ENCODE assay signal across 9 mouse cellular contexts in genomic region chr8:106336031-106336430, GRCm38 (mm10). TPM values are rescaled to one million over a fixed set of nuclear protein-coding genes. Genes with fewer than 3 reads are reported as not detected.
DNase-seq lines count a peak whose midpoint lies in the region; ATAC-seq and TF ChIP-seq lines count a peak whose summit lies in the region.
"Had no signal": no experiment of that assay in that cellular context is flagged by ENCODE, and none has a peak within 500 bp of the region (broad histone marks: within the 10 kb centered on the region; RNA-seq: fewer than 3 reads in every experiment).

No protein-coding gene starts in this region.

- H3K27ac ChIP-seq in heart, embryonic 15.5 days, result no peak overlapping the region
- H3K27ac ChIP-seq in forebrain, embryonic 10.5 days, result peak overlapping the region; percentile 51; the same call in 1 of the 2 replicates
- no peak overlapping the region for H3K27ac ChIP-seq in intestine, embryonic 15.5 days
- H3K27ac ChIP-seq in olfactory bulb, adult 2 months (ENCODE audit: insufficient read depth, low read depth, low read length), result no peak overlapping the region

- TF ChIP-seq POLR2A in olfactory bulb, adult 2 months (IDR thresholded peaks at IDR 0.05; ENCODE audit: insufficient read depth, low read depth, low read length), result no peak

- H3K4me3 ChIP-seq in heart, embryonic 15.5 days, result no peak overlapping the region
- H3K4me3 ChIP-seq in forebrain, embryonic 10.5 days, result peak overlapping the region; percentile 64
- peak overlapping the region; percentile 42 for H3K4me3 ChIP-seq in intestine, embryonic 15.5 days (replicated peaks)
- H3K4me3 ChIP-seq in olfactory bulb, adult 2 months (ENCODE audit: insufficient read depth, low read depth, low read length), result peak overlapping the region; percentile 74

- no peak for DNase-seq in heart, adult 18-20 months
- DNase-seq in forebrain, embryonic 10.5 days (ENCODE audit: extremely low spot score, low spot score), result no peak
- DNase-seq in layer of hippocampus, postnatal 10 days (ENCODE audit: low spot score in 2 of 2), result no peak
- DNase-seq in ovary, postnatal 10 days (ENCODE audit: low spot score), result no peak
- DNase-seq in frontal cortex, adult 2 months (ENCODE audit: extremely low spot score in 1 of 2, low spot score in 1 of 2), result no peak
- DNase-seq: lung, adult 18-20 months had no signal

- ATAC-seq in heart, embryonic 15.5 days (replicated peaks; ENCODE audit: insufficient number of reproducible peaks, insufficient read depth, low FRiP score, low read depth), result no peak
- ATAC-seq in intestine, embryonic 15.5 days, result no peak

- H3K36me3 ChIP-seq in heart, embryonic 15.5 days, result no peaks in the 10 kb centered on the region
- H3K36me3 ChIP-seq in forebrain, embryonic 10.5 days (replicated peaks), result no peaks in the 10 kb centered on the region
- no peaks in the 10 kb centered on the region for H3K36me3 ChIP-seq in intestine, embryonic 15.5 days

- H3K9me3 ChIP-seq in heart, embryonic 15.5 days (replicated peaks), result no peaks in the 10 kb centered on the region
- H3K9me3 ChIP-seq in forebrain, embryonic 10.5 days, result no peaks in the 10 kb centered on the region
- H3K9me3 ChIP-seq in intestine, embryonic 15.5 days, result no peaks in the 10 kb centered on the region

- peaks cover 38% of the 10 kb centered on the region for H3K27me3 ChIP-seq in heart, embryonic 15.5 days
- peaks cover 32% of the 10 kb centered on the region for H3K27me3 ChIP-seq in forebrain, embryonic 10.5 days (ENCODE audit: poor library complexity, severe bottlenecking)
- H3K27me3 ChIP-seq in intestine, embryonic 15.5 days (replicated peaks), result peaks cover 24% of the 10 kb centered on the region

- 67% methylated on average over 4 of the region's 4 CpGs for WGBS in heart, embryonic 15.5 days
- 83% methylated on average over 4 of the region's 4 CpGs for WGBS in forebrain, embryonic 10.5 days
- WGBS in intestine, embryonic 15.5 days, result 61% methylated on average over 4 of the region's 4 CpGs
- WGBS in olfactory bulb, adult 2 months, result 52% methylated on average over 4 of the region's 4 CpGs

- no peak overlapping the region for H3K9ac ChIP-seq in heart, embryonic 15.5 days
- no peak overlapping the region for H3K9ac ChIP-seq in intestine, embryonic 15.5 days

- H3K4me1 ChIP-seq in heart, embryonic 15.5 days (replicated peaks), result peaks cover 17% of the 10 kb centered on the region
- H3K4me1 ChIP-seq in forebrain, embryonic 10.5 days, result peaks cover 36% of the 10 kb centered on the region
- peaks cover 18% of the 10 kb centered on the region for H3K4me1 ChIP-seq in intestine, embryonic 15.5 days (replicated peaks)
- no peaks in the 10 kb centered on the region for H3K4me1 ChIP-seq in olfactory bulb, adult 2 months (ENCODE audit: control insufficient read depth, insufficient read depth, low read length)

- no peak for TF ChIP-seq CTCF in olfactory bulb, adult 2 months (IDR thresholded peaks at IDR 0.05; ENCODE audit: insufficient read depth, low read depth, low read length)

- H3K4me2 ChIP-seq in heart, embryonic 15.5 days, result peak overlapping the region; percentile 36; the same call in 1 of the 2 replicates
- peak overlapping the region; percentile 89 for H3K4me2 ChIP-seq in intestine, embryonic 15.5 days (replicated peaks)

RNA-seq across cellular contexts. Expression of gene Smpd3, which starts 1.8 kb away (rescaled TPM):
- polyA plus RNA-seq in heart, embryonic 15.5 days (2015; fragmentation: Nextera tagmentation; extraction: Ambion mirVana), result 2.5 and 3.6 TPM in 2 replicates
- total RNA-seq in heart, adult 18-20 months (2021), result 1 to 10 TPM; 2.5 to 3.9 TPM
- 5.3 and 6.2 TPM in 2 replicates for polyA plus RNA-seq in forebrain, embryonic 10.5 days (2016; fragmentation: Nextera tagmentation; extraction: Ambion mirVana)
- 21.8 and 22.3 TPM in 2 replicates for polyA plus RNA-seq in intestine, embryonic 15.5 days (2015; fragmentation: Nextera tagmentation; extraction: Ambion mirVana)
- not detected in 2 replicates for polyA plus RNA-seq in olfactory bulb, adult 2 months (2012; ENCODE audit: insufficient read depth, insufficient read length, low replicate concordance, missing spikeins)
- total RNA-seq in layer of hippocampus, postnatal 10 days (2021), result 100 to 1,000 TPM; 124 to 127 TPM
- polyA plus RNA-seq in frontal cortex, adult 2 months (2012; rRNA removed), result 20.7 and 20.9 TPM in 2 replicates
